Mouse (Mus musculus) ovary, adult 10 weeks (tissue): ENCODE results near the gene Cyren. TPM values are rescaled to one million over a fixed set of nuclear protein-coding genes. Genes with fewer than 3 reads are reported as not detected.

Experiments
- polyA plus RNA-seq: library from polyadenylated mRNA; stranded (reverse); fragments of 350-450 nt; fragmentation: Illumina TruSeq; extraction: RNeasy Lipid Tissue Mini Kit (QIAGEN cat#74804); gene quantifications from one replicate; pipeline ENCODE4 v1.2.3, GENCODE M21; 2014

Gene Cyren
- polyA plus RNA-seq, result 0.83 TPM

DNA sequence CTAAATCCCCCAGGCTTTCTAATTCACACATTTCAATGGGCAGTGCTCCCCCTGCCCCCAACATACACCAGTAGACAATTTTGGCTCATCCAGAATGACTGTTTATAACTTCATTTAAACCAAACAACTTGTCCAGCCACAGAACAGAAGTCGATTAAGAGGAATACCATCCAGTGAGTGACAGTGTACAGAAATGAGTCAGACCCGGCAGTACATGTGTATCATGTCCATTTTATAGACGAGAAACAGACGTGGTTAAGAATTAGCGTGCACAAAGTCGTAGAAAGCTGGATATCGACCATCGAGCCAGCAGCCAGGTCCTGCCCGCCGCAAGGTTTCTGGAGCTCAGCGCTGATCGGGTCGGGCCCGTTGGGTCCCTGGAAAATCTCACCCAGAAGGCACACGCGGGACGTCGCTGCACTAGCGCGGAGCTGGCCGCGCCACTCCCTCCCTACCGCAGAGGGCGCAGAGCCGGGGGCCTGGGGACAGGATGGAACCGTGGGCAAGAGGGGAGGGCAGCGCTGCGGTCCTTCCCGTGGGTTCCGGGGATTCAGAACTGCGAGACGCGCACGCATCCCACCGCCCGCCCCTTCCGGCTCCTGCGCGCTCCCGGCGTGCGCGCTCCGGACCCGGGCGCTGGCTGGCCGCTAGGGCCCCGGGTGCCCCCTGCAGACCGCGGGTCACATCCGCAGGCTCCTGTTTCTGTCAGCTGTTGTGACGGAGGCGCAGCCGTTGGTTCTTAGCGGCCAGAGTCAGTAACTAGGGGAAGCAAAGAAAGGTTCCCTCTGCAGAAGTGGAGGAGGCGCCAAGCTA lies at the start of gene Cyren:
TSS of gene Cyren (minus strand) at position 552 of the 813 bp plus-strand sequence.

DNA sequence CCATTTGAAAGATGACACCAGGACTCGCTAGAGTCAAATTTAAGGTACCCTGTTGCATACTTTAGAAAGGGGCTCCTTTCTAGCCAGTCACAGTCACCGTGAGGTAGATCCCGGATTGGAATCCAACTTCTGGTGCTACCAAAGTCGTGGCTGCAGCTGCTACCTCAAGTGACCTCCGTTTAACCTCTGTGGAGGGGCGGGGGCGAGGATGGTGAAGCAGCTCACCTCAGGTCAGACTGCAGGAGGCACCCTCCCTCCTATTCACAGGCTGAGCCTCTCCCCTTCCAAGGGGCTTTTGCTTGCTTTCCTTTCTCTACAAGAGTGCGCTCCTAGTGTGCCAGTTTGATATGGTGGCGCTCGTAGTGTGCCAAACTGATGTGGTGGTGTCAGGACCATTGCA lies 42.1 kb upstream of the Cyren start, which contains the start of gene Stra8:
TSS of gene Stra8 (plus strand) at position 208 of the 400 bp plus-strand sequence.

DNA sequence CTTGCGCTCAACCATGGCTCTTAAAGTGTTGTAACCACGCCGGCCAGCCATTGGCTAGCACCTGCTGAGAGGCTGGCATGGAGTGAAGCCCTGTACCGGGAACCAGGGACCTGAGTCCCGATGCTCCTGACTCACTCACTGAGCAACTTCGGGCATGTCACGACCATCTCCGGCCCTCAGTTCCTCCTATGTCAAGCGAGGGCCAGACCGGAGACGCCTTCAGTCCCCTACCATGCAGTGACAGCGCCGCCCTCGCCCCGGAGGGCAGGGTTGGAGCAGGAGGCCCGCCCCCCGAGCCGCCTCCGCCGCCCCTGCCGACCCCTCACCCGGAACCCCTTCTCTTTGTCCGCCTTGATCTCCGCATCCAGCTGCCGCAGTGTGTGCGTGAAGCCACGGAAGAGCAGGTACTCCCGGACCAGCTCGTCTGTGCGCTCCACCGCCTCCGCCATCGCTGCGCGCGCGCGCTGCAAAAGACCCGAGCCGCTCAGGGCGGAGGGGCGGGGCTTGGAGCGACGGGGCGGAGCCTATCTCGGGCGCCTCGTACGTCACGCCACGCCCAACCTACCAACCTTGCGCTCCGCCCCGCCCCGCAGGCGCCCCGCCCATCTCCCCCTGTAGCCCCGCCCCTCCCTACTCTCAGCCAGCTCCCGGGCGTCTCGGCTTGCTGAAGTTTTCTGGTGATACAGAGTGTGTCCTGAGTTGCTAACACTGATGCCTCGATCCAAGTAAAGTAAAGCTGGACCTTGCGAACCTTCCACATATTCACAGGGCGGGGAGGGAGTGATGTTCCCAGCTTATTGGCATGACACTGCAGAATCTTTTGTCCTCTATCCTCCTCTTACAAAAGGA lies 32.7 kb upstream of the Cyren start, which contains the start of gene Wdr91:
TSS of gene Wdr91 (minus strand) at position 506 of the 849 bp plus-strand sequence.

DNA sequence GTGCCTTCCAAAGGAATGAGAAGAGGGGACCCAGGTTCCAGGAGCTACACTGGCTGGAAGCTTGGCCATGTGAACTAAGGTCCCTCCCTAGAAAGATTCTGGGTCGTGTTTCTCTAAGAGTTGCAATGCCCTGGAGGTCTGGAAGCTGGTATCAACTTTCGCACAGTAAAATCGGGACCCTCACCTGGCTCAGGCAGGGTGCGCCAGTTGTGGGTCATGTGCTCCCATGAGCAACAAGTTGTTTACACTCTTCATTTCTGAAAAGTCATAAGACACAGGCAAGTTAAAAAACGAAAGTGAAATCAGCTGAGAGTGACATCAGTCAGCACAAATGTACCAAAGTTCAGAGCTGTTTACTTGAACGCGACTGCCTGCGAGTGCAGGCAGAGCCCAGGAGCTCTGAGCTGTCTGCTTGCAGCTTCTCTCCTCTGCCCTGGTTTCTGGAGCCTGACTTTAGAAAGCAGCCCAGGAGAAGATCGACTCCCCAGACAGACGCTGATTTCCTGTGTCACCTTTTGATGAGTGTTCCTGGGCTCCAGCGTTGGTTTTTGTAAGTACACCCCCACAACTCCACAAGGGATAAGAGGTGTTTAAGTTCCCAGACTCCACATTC lies 15.0 kb downstream of the Cyren start, which contains the start of gene Tmem140:
TSS of gene Tmem140 (plus strand) at position 356 of the 613 bp plus-strand sequence.

Other genes with a start within 250 kb of the Cyren start
- 31.4 TPM for gene Agbl3, start 97.6 kb downstream of the Cyren start, polyA plus RNA-seq
- gene Tmem140, start 14.9 kb downstream of the Cyren start, polyA plus RNA-seq, result 11.8 TPM
- 3.3 TPM for gene Wdr91, start 32.8 kb upstream of the Cyren start, polyA plus RNA-seq
- not detected for gene Stra8, start 42.1 kb upstream of the Cyren start, polyA plus RNA-seq
- gene Slc23a4, start 110.3 kb upstream of the Cyren start, polyA plus RNA-seq, result not detected